Mouse (Mus musculus) A20 (cell line): ENCODE measurements around the gene Ccdc130.

Experiments
- DNase-seq: peaks from one replicate; pipeline ENCODE4 v3.0.0-alpha.2; 2011; ENCODE audit warnings: low read depth, low spot score

Ccdc130 gene

DNA sequence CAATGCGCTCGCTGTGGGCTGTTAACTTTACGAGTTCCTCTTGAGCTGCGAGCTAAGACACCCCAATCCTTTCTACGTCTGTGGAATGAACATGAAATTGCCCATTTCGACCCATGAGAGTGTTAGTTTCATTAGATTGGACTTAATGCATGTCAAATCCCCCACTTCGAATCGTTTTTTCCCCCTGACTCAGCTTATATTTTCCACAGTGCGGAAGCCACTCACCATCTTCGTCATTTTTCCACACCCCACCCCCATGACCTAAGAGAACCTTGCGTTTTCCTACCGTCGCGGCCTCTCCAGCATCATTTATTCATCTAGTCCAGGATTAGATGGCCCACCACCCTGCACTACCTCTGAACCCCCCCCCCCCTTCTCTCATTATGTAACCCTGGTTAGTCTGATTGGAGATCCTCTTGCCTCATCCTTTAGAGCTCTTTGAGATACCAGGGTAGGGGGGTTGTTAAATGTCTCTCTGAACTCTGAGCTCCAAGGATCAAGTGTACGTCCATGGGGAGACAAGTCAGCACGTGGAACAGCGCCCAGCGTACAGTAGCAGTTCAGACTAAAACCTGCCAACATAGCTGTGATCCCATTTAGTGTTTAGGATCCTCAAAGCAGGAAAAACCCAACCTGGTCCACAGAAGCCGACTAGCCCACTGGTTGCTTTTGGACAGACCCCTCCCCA lies 32.5 kb downstream of the Ccdc130 start:
- DNase-seq = no peak

DNA sequence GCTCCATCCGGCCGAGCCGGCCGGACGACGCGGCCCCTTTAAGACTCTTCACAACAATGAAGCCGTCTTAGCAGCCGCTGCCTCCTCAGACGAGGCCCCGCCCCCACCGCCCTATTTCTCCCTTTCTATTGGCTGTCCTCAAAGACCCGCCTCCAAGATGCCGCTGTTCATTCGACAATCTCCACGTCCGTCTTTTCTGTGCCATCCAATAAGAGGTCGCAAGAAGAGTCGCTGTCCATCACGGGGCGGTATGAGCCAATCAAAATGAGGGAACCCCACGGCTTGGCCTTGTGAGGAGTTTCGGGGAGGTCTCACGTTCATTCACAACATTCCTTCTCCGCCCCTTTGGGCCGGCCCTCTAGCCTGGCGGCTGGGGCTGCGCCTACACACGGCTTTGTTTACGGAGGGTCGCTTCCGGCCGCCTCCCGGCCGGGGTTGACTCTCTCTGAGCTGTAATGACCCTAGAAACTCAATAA lies 33.1 kb downstream of the Ccdc130 start, which contains the start of gene Zswim4:
Gene Zswim4, minus strand, starts transcription at position 58 of the 476 bp plus-strand sequence.
- peak; percentile 100 for DNase-seq

DNA sequence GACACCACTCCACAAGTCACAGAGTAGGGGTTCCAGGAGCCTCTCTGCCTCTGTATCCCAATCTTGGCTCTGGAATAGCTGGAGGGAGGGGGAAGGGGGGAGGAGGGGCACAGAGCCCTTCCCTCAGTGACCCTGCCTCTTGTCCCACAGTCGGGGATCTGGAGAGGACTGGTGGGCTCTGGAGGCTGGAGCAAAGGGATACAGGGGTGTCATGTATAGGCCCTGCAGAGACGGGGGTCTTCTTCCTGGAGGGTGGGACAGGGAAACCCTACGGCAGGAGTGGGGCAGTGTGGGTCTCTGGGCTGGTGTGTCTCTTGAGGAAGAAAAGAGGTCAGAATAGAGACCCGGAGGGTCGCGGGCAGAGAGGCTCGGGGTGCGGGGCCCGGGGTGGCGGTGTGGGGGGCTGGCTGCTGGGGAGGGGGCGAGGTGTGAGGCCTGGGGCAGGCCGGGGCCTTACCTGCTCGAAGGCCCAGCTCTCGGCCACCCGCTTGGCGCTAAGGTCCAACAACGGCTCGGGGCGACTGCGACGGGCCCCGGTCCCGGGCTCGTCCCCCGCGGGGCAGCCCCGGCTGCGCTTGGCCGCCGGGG lies 33.7 kb downstream of the Ccdc130 start:
- DNase-seq = no peak

DNA sequence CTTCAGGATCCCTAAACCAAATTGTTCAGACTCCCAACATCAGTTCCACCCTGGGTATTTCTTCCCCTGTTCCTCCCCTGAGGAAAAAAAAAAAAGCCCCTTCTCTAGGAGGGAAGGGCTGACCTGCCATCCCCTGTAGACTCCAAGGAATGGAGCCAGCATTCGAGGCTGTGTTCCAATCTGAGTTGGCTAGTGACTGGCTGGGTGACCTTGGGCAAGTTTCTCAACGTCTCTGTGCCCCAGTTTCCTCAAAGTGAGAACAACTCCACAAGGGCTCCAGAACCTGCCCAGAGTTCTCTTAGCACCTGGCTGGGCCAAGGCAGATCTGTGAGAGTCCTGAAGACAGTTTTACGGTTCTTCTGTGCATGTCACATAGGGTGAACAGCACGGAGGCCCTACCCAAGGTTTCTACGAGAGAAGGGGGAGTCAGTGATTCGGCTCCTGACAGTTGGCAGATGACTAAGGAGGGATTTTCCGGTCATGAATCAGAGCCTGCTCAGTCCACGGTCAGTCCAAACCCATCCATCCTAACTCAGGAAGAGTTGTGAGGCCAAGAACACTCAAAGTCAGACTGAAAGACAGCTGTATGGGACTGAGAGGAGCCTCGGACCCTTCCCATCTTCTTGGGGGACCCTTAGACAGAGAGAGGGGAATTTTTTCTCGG lies 34.3 kb downstream of the Ccdc130 start:
- peak; percentile 38 for DNase-seq

GRCm38 (mm10) chr8:84233055-84233454 lies 37.1 kb downstream of the Ccdc130 start:
- DNase-seq = no peak

DNA sequence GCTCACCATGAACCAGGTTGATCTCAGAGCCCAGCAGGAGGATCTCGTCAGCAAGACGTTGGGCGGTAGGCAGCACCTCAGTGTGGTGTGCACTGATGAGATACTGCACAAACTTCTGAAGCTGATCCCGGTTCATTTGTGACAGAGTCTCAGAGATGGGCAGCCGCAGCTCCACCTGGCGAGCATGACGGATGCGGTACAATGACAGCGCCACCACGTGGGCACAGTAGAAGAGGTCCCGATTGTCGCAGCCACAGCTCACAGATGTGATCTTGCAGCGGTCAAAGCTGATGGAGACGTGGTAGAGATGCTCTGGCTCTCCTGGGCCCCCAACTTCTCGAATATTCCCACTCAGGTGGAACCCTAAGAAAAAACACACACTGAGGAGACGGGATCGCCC lies 39.4 kb downstream of the Ccdc130 start:
- DNase-seq = peak; percentile 72

- peak; percentile 91 for DNase-seq
Observed at GRCm38 (mm10) chr8:84223322-84224029, 46.7 kb downstream of the Ccdc130 start.

GRCm38 (mm10) chr8:84222566-84223165 lies 47.5 kb downstream of the Ccdc130 start:
- peak; percentile 89 for DNase-seq

DNA sequence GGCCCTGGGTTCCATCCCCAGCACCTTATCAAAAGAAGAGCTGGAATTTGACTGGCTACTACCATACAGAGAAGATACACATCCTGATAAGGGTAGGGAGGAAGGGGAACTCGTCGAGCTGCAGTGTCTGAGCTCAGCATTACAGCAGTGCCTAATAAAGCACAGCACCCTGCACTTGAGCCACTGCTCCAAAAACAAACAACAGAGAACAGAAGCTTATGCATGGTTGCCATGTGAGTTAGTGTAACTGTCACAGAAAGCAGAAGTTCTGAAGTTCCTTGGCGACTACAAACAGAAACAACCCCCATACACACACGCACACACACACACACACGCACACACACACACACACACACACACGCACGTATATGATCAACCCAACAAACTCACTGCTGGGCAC lies 50.1 kb downstream of the Ccdc130 start:
- peak; percentile 66 for DNase-seq

- DNase-seq = no peak
Observed at GRCm38 (mm10) chr8:84218143-84218542, 52.0 kb downstream of the Ccdc130 start.

DNA sequence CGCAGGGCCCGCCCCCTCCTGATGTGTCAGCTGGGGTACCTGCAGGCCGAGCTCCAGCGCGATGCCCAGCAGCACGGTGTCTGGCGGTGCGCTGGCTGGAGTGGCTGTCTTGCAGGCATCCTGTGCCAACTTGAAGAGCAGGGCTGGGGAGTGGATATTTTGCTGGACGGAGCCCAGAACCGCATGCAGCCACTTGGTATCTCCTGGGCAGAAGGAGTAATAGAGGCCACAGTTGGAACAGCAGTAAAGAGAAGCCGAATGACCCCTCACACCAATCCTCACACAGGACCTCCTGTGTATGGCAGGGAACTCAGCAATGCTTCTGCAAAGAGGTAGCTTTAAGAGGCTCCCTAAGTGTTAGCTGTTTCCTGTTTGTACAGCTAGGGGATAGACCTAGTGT lies 53.0 kb downstream of the Ccdc130 start:
- DNase-seq = no peak

- no peak for DNase-seq
Observed at GRCm38 (mm10) chr8:84213277-84213676, 56.9 kb downstream of the Ccdc130 start.

DNA sequence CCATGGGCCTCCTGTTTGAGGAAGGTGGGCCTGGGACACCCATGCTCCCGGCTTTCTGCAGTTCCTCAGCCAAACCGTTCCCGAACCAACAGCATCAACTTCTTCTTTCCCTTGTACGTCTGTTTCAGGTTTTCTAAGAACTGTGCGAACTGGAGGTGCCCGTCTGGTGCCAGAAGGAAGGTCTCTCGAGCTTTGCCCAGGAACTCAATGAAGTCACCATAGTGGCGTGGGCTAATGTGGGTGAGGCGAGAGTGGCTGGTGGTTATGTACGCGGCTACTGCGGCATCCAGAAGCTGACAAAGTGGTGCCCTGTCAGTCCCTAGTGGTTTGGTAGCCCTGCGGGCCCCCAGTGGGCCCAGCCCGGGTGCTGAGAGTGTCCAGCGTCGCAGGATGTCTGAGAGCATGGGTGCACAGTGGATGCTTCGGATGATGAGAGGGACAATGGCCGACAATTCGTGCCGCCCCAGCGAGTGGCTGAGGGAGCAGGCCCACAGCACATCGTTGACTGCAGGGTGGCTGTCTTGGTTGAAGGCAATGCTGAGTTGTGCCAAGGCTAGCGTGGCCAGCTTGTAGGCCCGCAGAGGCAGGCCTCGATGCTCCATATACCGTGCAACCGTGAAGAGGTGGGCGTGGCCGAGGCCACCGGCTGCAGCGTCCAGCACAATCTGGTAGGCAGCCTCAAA lies 58.2 kb downstream of the Ccdc130 start:
- DNase-seq = no peak

- no peak for DNase-seq
Observed at GRCm38 (mm10) chr8:84211202-84211601, 59.0 kb downstream of the Ccdc130 start.

- peak; percentile 66 for DNase-seq
Observed at GRCm38 (mm10) chr8:84210167-84210791, 59.9 kb downstream of the Ccdc130 start.

GRCm38 (mm10) chr8:84208381-84209380 lies 61.5 kb downstream of the Ccdc130 start:
- DNase-seq = no peak

GRCm38 (mm10) chr8:84207811-84208210 lies 62.4 kb downstream of the Ccdc130 start:
- DNase-seq = no peak
